In genomic region chr9:35104711-35105110, GRCm38 (mm10) we compare ENCODE assay signal across 24 mouse cellular contexts. TPM values are rescaled to one million over a fixed set of nuclear protein-coding genes. Genes with fewer than 3 reads are reported as not detected.
DNase-seq lines count a peak whose midpoint lies in the region; ATAC-seq lines count a peak whose summit lies in the region.
"Had no signal": no experiment of that assay in that cellular context is flagged by ENCODE, and none has a peak within 500 bp of the region (broad histone marks: within the 10 kb centered on the region; RNA-seq: fewer than 3 reads in every experiment).

No protein-coding gene starts in this region.

- no peak overlapping the region for H3K4me3 ChIP-seq in heart, embryonic 13.5 days
- no peak overlapping the region for H3K4me3 ChIP-seq in liver, embryonic 12.5 days
- H3K4me3 ChIP-seq: embryonic facial prominence, embryonic 10.5 days; embryonic facial prominence, embryonic 15.5 days; forebrain, embryonic 12.5 days; heart, embryonic 10.5 days; lung, embryonic 15.5 days; midbrain, embryonic 13.5 days; stomach, embryonic 15.5 days had no signal

- 0 out of 2 replicates have a peak overlapping the region, but pooled peaks have one; percentile 2 for H3K27ac ChIP-seq in heart, embryonic 13.5 days (replicated peaks)
- H3K27ac ChIP-seq in liver, embryonic 12.5 days, result peak overlapping the region; percentile 56
- H3K27ac ChIP-seq: embryonic facial prominence, embryonic 10.5 days; embryonic facial prominence, embryonic 15.5 days; forebrain, embryonic 12.5 days; hindbrain, embryonic 14.5 days; lung, embryonic 15.5 days; midbrain, embryonic 13.5 days had no signal

- DNase-seq in adrenal gland, adult (ENCODE audit: inconsistent age in 2 of 2, low spot score in 1 of 2), result peak; percentile 30 to 70
- no peak for DNase-seq in adrenal gland, postnatal 36 days
- DNase-seq in heart, postnatal 4 days, result no peak
- DNase-seq in liver, result no peak
- peak; percentile 33 for DNase-seq in testis, postnatal 10 days (ENCODE audit: low spot score)
- no peak for DNase-seq in testis, postnatal 14 days (ENCODE audit: low spot score)
- DNase-seq: cerebellum, postnatal 14 days; forebrain, postnatal 0 days; kidney, adult 9 months; kidney, postnatal 25 days; thymus, adult 18-20 months; thymus, postnatal 25 days had no signal

- ATAC-seq in heart, embryonic 13.5 days (ENCODE audit: extremely low read depth, insufficient number of reproducible peaks, low FRiP score, low TSS enrichment), result no peak
- no peak for ATAC-seq in liver, embryonic 12.5 days
- ATAC-seq: activated CD4-positive, CD25-positive, alpha-beta regulatory T cell, adult 4 months; forebrain, postnatal 0 days; midbrain, embryonic 13.5 days had no signal

- no peak overlapping the region for H3K4me2 ChIP-seq in heart, embryonic 13.5 days
- H3K4me2 ChIP-seq in liver, embryonic 12.5 days, result peak overlapping the region; percentile 66
- H3K4me2 ChIP-seq: embryonic facial prominence, embryonic 15.5 days; forebrain, embryonic 12.5 days; hindbrain, embryonic 14.5 days; lung, embryonic 15.5 days; midbrain, embryonic 13.5 days; stomach, embryonic 15.5 days had no signal

- no peak overlapping the region for H3K9ac ChIP-seq in heart, embryonic 13.5 days
- peak overlapping the region; percentile 57 for H3K9ac ChIP-seq in liver, embryonic 12.5 days
- H3K9ac ChIP-seq: embryonic facial prominence, embryonic 15.5 days; forebrain, embryonic 12.5 days; forebrain, postnatal 0 days; hindbrain, embryonic 14.5 days; lung, embryonic 15.5 days; midbrain, embryonic 13.5 days; stomach, embryonic 15.5 days had no signal

- 44% methylated on average over 4 of the region's 4 CpGs for WGBS in heart, embryonic 13.5 days
- WGBS in liver, embryonic 12.5 days (ENCODE audit: insufficient replicate concordance), result 70% methylated on average over 4 of the region's 4 CpGs

- H3K27me3 ChIP-seq in heart, embryonic 13.5 days (replicated peaks), result no peaks in the 10 kb centered on the region
- no peaks in the 10 kb centered on the region for H3K27me3 ChIP-seq in liver, embryonic 12.5 days (replicated peaks)
- H3K27me3 ChIP-seq: CH12.LX; embryonic facial prominence, embryonic 15.5 days; forebrain, embryonic 12.5 days; lung, embryonic 15.5 days; midbrain, embryonic 13.5 days; stomach, embryonic 15.5 days had no signal

- H3K36me3 ChIP-seq in heart, embryonic 13.5 days, result 0 out of 2 replicates have a peak, but pooled peaks cover 6% of the 10 kb centered on the region
- peaks cover 59% of the 10 kb centered on the region for H3K36me3 ChIP-seq in liver, embryonic 12.5 days
- H3K36me3 ChIP-seq: embryonic facial prominence, embryonic 15.5 days; forebrain, embryonic 12.5 days; heart, embryonic 10.5 days; lung, embryonic 15.5 days; midbrain, embryonic 13.5 days; stomach, embryonic 15.5 days had no signal

- peaks cover 43% of the 10 kb centered on the region for H3K4me1 ChIP-seq in heart, embryonic 13.5 days
- peaks cover 75% of the 10 kb centered on the region for H3K4me1 ChIP-seq in liver, embryonic 12.5 days

- no peaks in the 10 kb centered on the region for H3K9me3 ChIP-seq in heart, embryonic 13.5 days
- H3K9me3 ChIP-seq in liver, embryonic 12.5 days (replicated peaks), result no peaks in the 10 kb centered on the region
- H3K9me3 ChIP-seq: embryonic facial prominence, embryonic 10.5 days; embryonic facial prominence, embryonic 15.5 days; forebrain, embryonic 12.5 days; heart, embryonic 10.5 days; lung, embryonic 15.5 days; midbrain, embryonic 13.5 days; stomach, embryonic 15.5 days had no signal

RNA-seq across cellular contexts. Expression of gene St3gal4, which starts 14.4 kb away (rescaled TPM):
- total RNA-seq in adrenal gland, postnatal 36 days (2021), result 10 to 100 TPM; 28.6 to 48.4 TPM
- 15.4 and 20.9 TPM in 2 replicates for polyA plus RNA-seq in heart, embryonic 13.5 days (2015; fragmentation: Nextera tagmentation; extraction: Ambion mirVana)
- total RNA-seq in heart, postnatal 4 days (2021), result 10 to 100 TPM; 34.4 to 38.0 TPM
- polyA plus RNA-seq in liver, embryonic 12.5 days (2016; fragmentation: Nextera tagmentation; extraction: Ambion mirVana), result 27.9 and 30.1 TPM in 2 replicates

Comparison
In these comparisons a context has a peak if more than half of its experiments do, and no peak if none do; other contexts are left out.
1. DNase-seq: peak in adrenal gland, adult (2 of 2) and testis, postnatal 10 days (single experiment); none in adrenal gland, postnatal 36 days (0 of 2), heart, postnatal 4 days (single experiment), liver (single experiment) and testis, postnatal 14 days (single experiment).